Mouse (Mus musculus) ES-Bruce4 (cell line): ENCODE results near the gene Gjb2.

ENCODE experiments used
- CTCF ChIP-seq: IDR thresholded peaks from one replicate; pipeline ENCODE4 v1.8.1; 2011; ENCODE audit warnings: low read depth, low read length
- POLR2A ChIP-seq: IDR thresholded peaks from one replicate; pipeline ENCODE4 v1.8.1; 2011; ENCODE audit warnings: low read length; ENCODE audit not compliant: insufficient read depth

DNA sequence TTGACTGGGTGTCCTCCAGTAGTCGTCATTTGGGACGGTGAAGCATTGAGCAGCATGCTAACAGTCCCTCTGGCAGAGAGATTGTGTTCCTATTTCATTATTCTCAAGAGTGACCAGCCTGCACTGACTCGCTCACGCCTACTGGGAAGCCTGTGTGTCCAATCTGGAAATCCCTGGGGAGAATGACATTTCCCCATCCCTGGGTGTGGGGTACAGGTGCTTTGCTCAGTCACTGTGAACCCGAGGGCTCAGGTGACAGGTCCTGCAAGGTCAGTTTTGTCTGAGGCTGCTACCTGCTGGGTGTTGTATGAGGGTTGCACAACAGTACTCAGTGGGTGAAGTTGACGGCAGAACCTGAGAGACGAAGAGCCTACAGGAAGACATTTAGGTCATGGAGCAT is 17.8 kb upstream of the Gjb2 start:
- TF ChIP-seq CTCF: no peak
- no peak for TF ChIP-seq POLR2A
